ENCODE assay signal across 29 mouse cellular contexts in the genomic region with DNA sequence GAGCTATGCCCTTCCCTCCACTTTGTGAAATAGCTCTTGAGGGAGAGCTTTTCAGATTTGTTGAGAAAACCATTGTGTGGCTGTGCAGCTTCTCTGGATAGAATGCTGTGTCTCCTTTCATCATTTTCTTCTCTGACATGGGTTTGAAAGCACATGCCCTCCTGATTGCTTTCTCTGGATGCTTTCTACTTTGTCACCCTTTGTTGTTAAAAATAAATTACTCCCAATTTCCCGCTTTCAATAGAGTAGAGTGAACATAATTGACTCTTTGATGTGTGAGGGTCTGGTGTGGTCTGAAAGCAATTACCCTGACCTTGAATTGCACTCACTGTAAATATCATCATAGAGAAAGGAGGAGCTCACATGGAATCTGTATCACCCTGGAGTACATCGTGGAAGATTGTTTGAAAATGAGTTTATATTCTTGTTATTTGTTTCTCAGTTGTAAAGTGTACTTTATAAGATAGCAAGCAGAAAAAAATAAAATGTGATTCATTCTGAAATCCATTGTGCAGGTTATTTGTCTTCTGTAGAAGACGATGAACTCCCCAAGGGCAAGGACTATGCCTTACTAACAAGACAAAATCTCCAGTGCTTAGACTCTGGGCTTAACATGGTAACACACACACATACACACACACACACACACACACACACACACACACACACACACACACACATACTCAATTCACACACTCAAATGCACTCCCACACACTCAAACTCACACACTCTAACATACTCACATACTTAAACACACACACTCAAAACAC.
DNase-seq lines count a peak whose midpoint lies in the region; ATAC-seq lines count a peak whose summit lies in the region.
"Had no signal": no experiment of that assay in that cellular context is flagged by ENCODE, and none has a peak within 500 bp of the region (broad histone marks: within the 10 kb centered on the region; RNA-seq: fewer than 3 reads in every experiment).

No protein-coding gene starts in this region.

- no peak overlapping the region for H3K4me2 ChIP-seq in hindbrain, embryonic 11.5 days (replicated peaks; ENCODE audit: low read depth, low read length)
- no peak overlapping the region for H3K4me2 ChIP-seq in hindbrain, embryonic 14.5 days (replicated peaks)
- no peak overlapping the region for H3K4me2 ChIP-seq in neural tube, embryonic 12.5 days (replicated peaks)
- no peak overlapping the region for H3K4me2 ChIP-seq in neural tube, embryonic 15.5 days
- H3K4me2 ChIP-seq in forebrain, embryonic 15.5 days (replicated peaks): no peak overlapping the region
- H3K4me2 ChIP-seq: embryonic facial prominence, embryonic 15.5 days; heart, embryonic 11.5 days; hindbrain, embryonic 13.5 days; limb, embryonic 13.5 days; liver, embryonic 11.5 days; neural tube, embryonic 13.5 days had no signal

- H3K27me3 ChIP-seq in hindbrain, embryonic 11.5 days (ENCODE audit: control insufficient read depth, insufficient read depth, low read length): no peaks in the 10 kb centered on the region
- H3K27me3 ChIP-seq in hindbrain, embryonic 14.5 days (ENCODE audit: control insufficient read depth, insufficient read depth, low read length): no peaks in the 10 kb centered on the region
- H3K27me3 ChIP-seq in neural tube, embryonic 12.5 days (replicated peaks): no peaks in the 10 kb centered on the region
- H3K27me3 ChIP-seq in neural tube, embryonic 15.5 days (replicated peaks): no peaks in the 10 kb centered on the region
- no peaks in the 10 kb centered on the region for H3K27me3 ChIP-seq in forebrain, embryonic 15.5 days
- H3K27me3 ChIP-seq: embryonic facial prominence, embryonic 15.5 days; hindbrain, embryonic 13.5 days; limb, embryonic 13.5 days; megakaryocyte, embryonic 14.5 days; neural tube, embryonic 13.5 days had no signal

- DNase-seq in hindbrain, embryonic 11.5 days (ENCODE audit: low spot score): no peak
- DNase-seq in hindbrain, embryonic 14.5 days (ENCODE audit: low spot score): no peak
- DNase-seq in retina, postnatal 1 day: peak; percentile 26
- DNase-seq in left cerebral cortex, adult 8-10 months (ENCODE audit: low spot score in 2 of 2): no peak
- no peak for DNase-seq in left cerebral cortex, adult 9 months (ENCODE audit: low spot score in 2 of 2)
- DNase-seq: adrenal gland, postnatal 36 days; B cell, adult 2 months; cerebellum, adult 2 months; cerebellum, postnatal 14 days; gastrocnemius, postnatal 25 days; heart, adult 11 months; heart, postnatal 36 days; kidney, adult 9 months; kidney, postnatal 10 days; lung, postnatal 36 days; right cerebral cortex, postnatal 25 days; spleen, adult 18-20 months; thymus, postnatal 14 days had no signal

- ATAC-seq in hindbrain, embryonic 11.5 days (ENCODE audit: low FRiP score): peak; percentile 73; the same call in 1 of the 2 replicates
- ATAC-seq in hindbrain, embryonic 14.5 days (ENCODE audit: low FRiP score): no peak
- peak; percentile 48; the same call in 1 of the 2 replicates for ATAC-seq in neural tube, embryonic 12.5 days (ENCODE audit: low FRiP score, low read depth)
- no peak for ATAC-seq in neural tube, embryonic 15.5 days (ENCODE audit: low FRiP score)
- 0 out of 2 replicates have a peak, but pooled peaks have one; percentile 48 for ATAC-seq in forebrain, embryonic 15.5 days (replicated peaks)
- ATAC-seq: intestine, postnatal 0 days had no signal

- no peak overlapping the region for H3K9ac ChIP-seq in hindbrain, embryonic 11.5 days (ENCODE audit: low read depth, low read length)
- H3K9ac ChIP-seq in hindbrain, embryonic 14.5 days: no peak overlapping the region
- no peak overlapping the region for H3K9ac ChIP-seq in neural tube, embryonic 12.5 days
- no peak overlapping the region for H3K9ac ChIP-seq in neural tube, embryonic 15.5 days (replicated peaks)
- no peak overlapping the region for H3K9ac ChIP-seq in forebrain, embryonic 15.5 days (replicated peaks)
- H3K9ac ChIP-seq: embryonic facial prominence, embryonic 15.5 days; hindbrain, embryonic 13.5 days; limb, embryonic 13.5 days; neural tube, embryonic 13.5 days had no signal

- WGBS in hindbrain, embryonic 11.5 days: 48% methylated on average over 3 of the region's 3 CpGs
- WGBS in hindbrain, embryonic 14.5 days: 33% methylated on average over 3 of the region's 3 CpGs
- WGBS in neural tube, embryonic 12.5 days: 24% methylated on average over 3 of the region's 3 CpGs
- WGBS in neural tube, embryonic 15.5 days: 13% methylated on average over 3 of the region's 3 CpGs
- WGBS in forebrain, embryonic 15.5 days: 8% methylated on average over 3 of the region's 3 CpGs

- H3K36me3 ChIP-seq in hindbrain, embryonic 11.5 days (ENCODE audit: control insufficient read depth, insufficient read depth, low read length): no peaks in the 10 kb centered on the region
- H3K36me3 ChIP-seq in hindbrain, embryonic 14.5 days (replicated peaks; ENCODE audit: control insufficient read depth, insufficient read depth): no peaks in the 10 kb centered on the region
- H3K36me3 ChIP-seq in neural tube, embryonic 12.5 days: no peaks in the 10 kb centered on the region
- no peaks in the 10 kb centered on the region for H3K36me3 ChIP-seq in neural tube, embryonic 15.5 days
- H3K36me3 ChIP-seq in forebrain, embryonic 15.5 days: no peaks in the 10 kb centered on the region
- H3K36me3 ChIP-seq: embryonic facial prominence, embryonic 15.5 days; hindbrain, embryonic 13.5 days; limb, embryonic 13.5 days; neural tube, embryonic 13.5 days had no signal

- no peaks in the 10 kb centered on the region for H3K4me1 ChIP-seq in hindbrain, embryonic 11.5 days (replicated peaks; ENCODE audit: control insufficient read depth, insufficient read depth, low read length)
- no peaks in the 10 kb centered on the region for H3K4me1 ChIP-seq in hindbrain, embryonic 14.5 days (replicated peaks; ENCODE audit: control insufficient read depth, insufficient read depth, low read length)
- no peaks in the 10 kb centered on the region for H3K4me1 ChIP-seq in neural tube, embryonic 12.5 days
- H3K4me1 ChIP-seq in neural tube, embryonic 15.5 days: no peaks in the 10 kb centered on the region
- H3K4me1 ChIP-seq in forebrain, embryonic 15.5 days: no peaks in the 10 kb centered on the region
- H3K4me1 ChIP-seq: embryonic facial prominence, embryonic 15.5 days; hindbrain, embryonic 13.5 days; limb, embryonic 13.5 days; megakaryocyte, embryonic 14.5 days had no signal

- no peak overlapping the region for H3K4me3 ChIP-seq in hindbrain, embryonic 11.5 days (ENCODE audit: low read depth, low read length)
- H3K4me3 ChIP-seq in hindbrain, embryonic 14.5 days (replicated peaks; ENCODE audit: low read length): no peak overlapping the region
- H3K4me3 ChIP-seq in neural tube, embryonic 12.5 days: no peak overlapping the region
- H3K4me3 ChIP-seq in neural tube, embryonic 15.5 days (replicated peaks): no peak overlapping the region
- H3K4me3 ChIP-seq in forebrain, embryonic 15.5 days: no peak overlapping the region
- H3K4me3 ChIP-seq: embryonic facial prominence, embryonic 15.5 days; hindbrain, embryonic 13.5 days; limb, embryonic 13.5 days; megakaryocyte, embryonic 14.5 days; neural tube, embryonic 13.5 days had no signal

- H3K27ac ChIP-seq in hindbrain, embryonic 11.5 days (ENCODE audit: low read depth, low read length): no peak overlapping the region
- no peak overlapping the region for H3K27ac ChIP-seq in hindbrain, embryonic 14.5 days
- H3K27ac ChIP-seq in neural tube, embryonic 12.5 days: no peak overlapping the region
- H3K27ac ChIP-seq in neural tube, embryonic 15.5 days (replicated peaks): no peak overlapping the region
- H3K27ac ChIP-seq in forebrain, embryonic 15.5 days (replicated peaks): no peak overlapping the region
- H3K27ac ChIP-seq: embryonic facial prominence, embryonic 15.5 days; hindbrain, embryonic 13.5 days; limb, embryonic 13.5 days; neural tube, embryonic 13.5 days had no signal

- no peaks in the 10 kb centered on the region for H3K9me3 ChIP-seq in hindbrain, embryonic 11.5 days (ENCODE audit: control insufficient read depth, low read length)
- H3K9me3 ChIP-seq in hindbrain, embryonic 14.5 days (ENCODE audit: control insufficient read depth, low read length): no peaks in the 10 kb centered on the region
- H3K9me3 ChIP-seq in neural tube, embryonic 12.5 days: no peaks in the 10 kb centered on the region
- no peaks in the 10 kb centered on the region for H3K9me3 ChIP-seq in neural tube, embryonic 15.5 days (replicated peaks)
- no peaks in the 10 kb centered on the region for H3K9me3 ChIP-seq in forebrain, embryonic 15.5 days
- H3K9me3 ChIP-seq: embryonic facial prominence, embryonic 15.5 days; hindbrain, embryonic 13.5 days; limb, embryonic 13.5 days; megakaryocyte, embryonic 14.5 days; neural tube, embryonic 13.5 days had no signal

Comparison
In these comparisons a context has a peak if more than half of its experiments do, and no peak if none do; other contexts are left out.
1. ATAC-seq: peak in hindbrain, embryonic 11.5 days (single experiment), neural tube, embryonic 12.5 days (single experiment) and forebrain, embryonic 15.5 days (single experiment); none in hindbrain, embryonic 14.5 days (single experiment) and neural tube, embryonic 15.5 days (single experiment).